Mouse (Mus musculus): Measurements from ENCODE around the gene Slc16a2. TPM values are rescaled to one million over a fixed set of nuclear protein-coding genes. Genes with fewer than 3 reads are reported as not detected.
A peak's percentile ranks its signal among the peaks of the same experiment; 100 is the strongest.

Gene Slc16a2
- polyA plus RNA-seq, 1 experiment from 2014 or later, result 7.1 TPM

DNA sequence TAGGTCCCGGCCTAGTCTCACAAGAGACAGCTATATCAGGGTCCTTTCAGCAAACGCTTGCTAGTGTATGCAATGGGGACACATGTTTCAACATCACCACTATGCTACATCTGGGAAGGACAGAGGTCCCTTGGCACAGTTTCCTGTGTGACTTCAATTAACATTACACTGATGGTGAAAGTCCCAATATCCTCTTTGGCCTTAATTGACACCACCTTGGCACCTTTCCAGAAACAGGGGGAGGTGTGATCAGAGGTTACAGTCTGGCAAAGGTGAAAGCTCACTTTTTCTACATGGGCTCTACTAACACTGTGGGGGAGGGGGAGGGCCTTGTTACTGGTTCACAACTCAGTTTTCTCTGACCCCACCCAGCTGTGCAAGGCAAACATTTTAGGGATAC is 99.3 kb downstream of the Slc16a2 start:
- no peak overlapping the region for H3K4me3 ChIP-seq (replicated peaks)
- 77% methylated on average over 2 of the region's 2 CpGs for WGBS

GRCm38 (mm10) chrX:103719618-103720185 is 102.1 kb downstream of the Slc16a2 start:
- Histone ChIP-seq H3K4me1 (replicated peaks) (no peaks in the 10 kb centered on the region), H3K9me3 (no peaks in the 10 kb centered on the region), H3K4me3 (replicated peaks) (no peak overlapping the region), H3K27me3 (replicated peaks) (no peaks in the 10 kb centered on the region), H3K4me2 (replicated peaks) (no peak overlapping the region), H3K36me3 (no peaks in the 10 kb centered on the region), H3K27ac (no peak overlapping the region), H3K9ac (no peak overlapping the region)
- 53% methylated on average over 12 of the region's 12 CpGs for WGBS
- no peak for ATAC-seq

More for the DNA sequence above, 99.3 kb downstream of the Slc16a2 start:
- Histone ChIP-seq H3K9ac (no peak overlapping the region), H3K4me1 (replicated peaks) (no peaks in the 10 kb centered on the region), H3K27me3 (replicated peaks) (0 out of 2 replicates have a peak, but pooled peaks cover 3% of the 10 kb centered on the region), H3K4me2 (replicated peaks) (no peak overlapping the region), H3K9me3 (no peaks in the 10 kb centered on the region), H3K36me3 (no peaks in the 10 kb centered on the region), H3K27ac (no peak overlapping the region)
- ATAC-seq, result no peak

DNA sequence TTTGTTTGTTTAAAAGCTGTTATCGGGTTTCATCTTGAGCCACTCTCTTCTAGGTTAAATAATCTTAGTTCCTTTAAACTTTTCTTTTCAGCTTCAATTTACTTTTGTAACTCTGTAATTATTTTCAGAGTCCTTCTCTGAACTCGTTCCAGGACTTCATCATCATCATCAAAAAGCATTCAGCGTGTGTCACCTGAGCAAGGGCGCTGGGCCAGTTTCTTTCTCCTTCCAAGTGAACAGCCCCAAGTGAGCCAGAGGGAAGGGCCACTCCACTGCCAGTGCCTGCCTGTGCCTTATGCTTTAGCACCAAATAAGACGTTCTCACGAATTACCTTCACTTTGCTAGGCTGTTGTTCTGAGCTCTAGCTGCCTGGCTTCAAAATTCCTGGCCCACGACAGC is 108.9 kb downstream of the Slc16a2 start:
- Histone ChIP-seq H3K9me3 (no peaks in the 10 kb centered on the region), H3K4me1 (replicated peaks) (no peaks in the 10 kb centered on the region), H3K36me3 (no peaks in the 10 kb centered on the region), H3K4me3 (replicated peaks) (no peak overlapping the region), H3K4me2 (replicated peaks) (no peak overlapping the region), H3K27ac (no peak overlapping the region), H3K9ac (no peak overlapping the region), H3K27me3 (replicated peaks) (0 out of 2 replicates have a peak, but pooled peaks cover 4% of the 10 kb centered on the region)
- ATAC-seq, result no peak
- WGBS, result 61% methylated on average over 7 of the region's 7 CpGs

DNA sequence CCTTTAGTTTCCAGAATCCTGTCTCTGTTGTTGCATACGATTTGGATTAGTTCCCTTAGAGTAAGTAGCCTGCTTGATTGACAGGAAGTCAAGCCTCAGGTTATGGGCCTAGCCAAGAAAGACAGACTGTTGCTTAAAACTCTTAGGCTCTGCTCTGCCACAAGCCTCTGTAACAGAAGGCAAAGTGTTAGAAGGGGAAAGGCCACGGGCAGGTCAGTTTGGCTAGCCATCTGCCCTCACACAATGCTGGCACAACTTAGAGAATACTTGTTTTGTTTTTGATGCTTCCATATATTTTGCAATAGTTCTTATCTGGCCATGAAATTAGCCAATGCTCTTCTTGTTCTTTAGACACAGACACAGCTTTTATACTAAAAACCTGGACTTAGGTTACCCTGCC is 112.1 kb downstream of the Slc16a2 start:
- WGBS, result 68% methylated on average over 2 of the region's 2 CpGs
- no peaks in the 10 kb centered on the region for H3K36me3 ChIP-seq
- H3K9me3 ChIP-seq, result no peaks in the 10 kb centered on the region
- H3K4me1 ChIP-seq (replicated peaks), result no peaks in the 10 kb centered on the region
- no peak overlapping the region for H3K9ac ChIP-seq
- H3K27ac ChIP-seq, result no peak overlapping the region
- H3K4me2 ChIP-seq (replicated peaks), result no peak overlapping the region
- 0 out of 2 replicates have a peak, but pooled peaks cover 7% of the 10 kb centered on the region for H3K27me3 ChIP-seq (replicated peaks)
- no peak for ATAC-seq
- no peak overlapping the region for H3K4me3 ChIP-seq (replicated peaks)

DNA sequence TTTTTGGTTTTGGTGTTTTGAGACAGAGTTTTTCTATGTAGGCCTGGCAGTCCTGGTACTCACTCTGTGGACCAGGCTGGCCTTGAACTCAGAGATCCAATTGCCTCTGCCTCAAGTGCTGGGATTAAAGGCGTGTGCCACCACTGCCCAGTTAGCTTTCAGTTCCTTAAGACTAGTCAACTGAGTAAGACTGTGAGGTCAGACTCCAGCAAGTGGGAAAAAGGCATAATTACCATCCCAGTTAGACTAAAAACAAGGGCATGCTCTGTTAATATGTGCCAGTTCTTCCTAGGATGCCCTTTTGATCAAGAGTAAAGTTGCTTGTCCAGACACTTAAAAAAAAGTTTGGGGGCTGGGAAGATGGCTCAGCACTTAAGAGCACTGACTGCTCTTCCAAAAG is 113.2 kb downstream of the Slc16a2 start:
- WGBS, result 88% methylated on average over 1 of the region's 1 CpGs

GRCm38 (mm10) chrX:103704611-103705010 is 117.2 kb downstream of the Slc16a2 start:
- H3K4me1 ChIP-seq (replicated peaks), result no peaks in the 10 kb centered on the region
- no peaks in the 10 kb centered on the region for H3K9me3 ChIP-seq
- no peak overlapping the region for H3K4me2 ChIP-seq (replicated peaks)
- 0 out of 2 replicates have a peak, but pooled peaks have one; percentile 25 for ATAC-seq
- no peak overlapping the region for H3K9ac ChIP-seq
- H3K27ac ChIP-seq, result no peak overlapping the region
- 70% methylated on average over 4 of the region's 4 CpGs for WGBS
- H3K27me3 ChIP-seq (replicated peaks), result peaks cover 12% of the 10 kb centered on the region
- H3K36me3 ChIP-seq, result no peaks in the 10 kb centered on the region
- H3K4me3 ChIP-seq (replicated peaks), result no peak overlapping the region

More for the DNA sequence above, 113.2 kb downstream of the Slc16a2 start:
- Histone ChIP-seq H3K4me3 (replicated peaks) (no peak overlapping the region), H3K36me3 (no peaks in the 10 kb centered on the region), H3K4me2 (replicated peaks) (no peak overlapping the region), H3K27me3 (replicated peaks) (peaks cover 7% of the 10 kb centered on the region; the same call in 1 of the 2 replicates), H3K4me1 (replicated peaks) (no peaks in the 10 kb centered on the region), H3K27ac (no peak overlapping the region), H3K9me3 (no peaks in the 10 kb centered on the region), H3K9ac (no peak overlapping the region)
- ATAC-seq, result no peak

DNA sequence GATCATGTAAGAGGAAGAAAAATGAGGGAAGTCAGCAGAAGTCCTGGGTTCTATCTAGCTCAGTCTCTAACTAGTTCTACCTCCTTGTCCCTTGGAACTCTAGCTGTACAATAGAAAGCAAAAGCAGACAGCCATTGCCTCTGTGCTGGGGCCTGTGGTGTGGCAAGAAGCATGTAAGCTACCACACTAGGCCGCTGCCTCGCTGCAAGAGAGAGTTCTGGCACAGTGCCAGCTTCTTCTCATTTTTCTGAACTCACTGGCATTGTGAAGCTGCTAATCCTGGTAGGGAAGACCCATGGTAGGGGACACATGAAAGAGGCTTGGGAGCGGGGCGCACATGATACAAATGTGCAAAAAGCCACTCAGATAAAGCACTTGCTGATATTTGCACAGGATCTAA is 117.8 kb downstream of the Slc16a2 start:
- H3K4me3 ChIP-seq (replicated peaks), result no peak overlapping the region
- H3K4me1 ChIP-seq (replicated peaks), result no peaks in the 10 kb centered on the region
- H3K9ac ChIP-seq, result no peak overlapping the region
- 55% methylated on average over 4 of the region's 4 CpGs for WGBS
- peaks cover 16% of the 10 kb centered on the region for H3K27me3 ChIP-seq (replicated peaks)
- ATAC-seq, result no peak; the same call in 1 of the 2 replicates
- no peak overlapping the region for H3K4me2 ChIP-seq (replicated peaks)
- no peaks in the 10 kb centered on the region for H3K9me3 ChIP-seq
- no peaks in the 10 kb centered on the region for H3K36me3 ChIP-seq
- H3K27ac ChIP-seq, result no peak overlapping the region

GRCm38 (mm10) chrX:103697796-103698195 is 124.0 kb downstream of the Slc16a2 start:
- H3K27ac ChIP-seq, result no peak overlapping the region
- H3K27me3 ChIP-seq (replicated peaks), result peaks cover 34% of the 10 kb centered on the region
- H3K4me1 ChIP-seq (replicated peaks), result no peaks in the 10 kb centered on the region
- H3K4me3 ChIP-seq (replicated peaks), result no peak overlapping the region
- ATAC-seq, result no peak
- no peaks in the 10 kb centered on the region for H3K9me3 ChIP-seq
- H3K9ac ChIP-seq, result no peak overlapping the region
- no peak overlapping the region for H3K4me2 ChIP-seq (replicated peaks)
- WGBS, result 76% methylated on average over 2 of the region's 2 CpGs
- H3K36me3 ChIP-seq, result no peaks in the 10 kb centered on the region

DNA sequence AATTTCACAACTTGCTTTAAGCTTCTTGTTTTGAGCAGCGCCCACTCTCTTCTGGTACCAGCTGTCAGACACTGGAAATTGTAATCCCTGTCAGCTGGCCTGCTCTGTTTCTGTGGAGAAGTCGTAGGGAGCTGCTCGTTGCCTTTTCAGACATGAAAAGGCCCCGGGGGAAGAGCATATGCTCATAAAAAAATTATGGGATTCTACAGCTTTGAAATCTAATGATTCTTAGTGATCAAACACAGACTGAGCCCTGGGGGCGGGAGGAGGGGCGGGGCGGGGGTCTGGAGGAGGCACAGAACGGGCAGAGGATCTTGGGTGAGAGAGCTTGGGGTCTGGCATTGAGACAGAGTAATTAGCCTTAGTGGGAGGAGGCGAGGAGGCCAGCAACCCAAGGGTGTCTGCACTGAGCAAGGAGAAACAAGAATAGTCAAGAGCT is 125.7 kb downstream of the Slc16a2 start:
- no peak overlapping the region for H3K4me3 ChIP-seq (replicated peaks)
- no peaks in the 10 kb centered on the region for H3K36me3 ChIP-seq
- H3K4me1 ChIP-seq (replicated peaks), result no peaks in the 10 kb centered on the region
- H3K9me3 ChIP-seq, result no peaks in the 10 kb centered on the region
- peaks cover 32% of the 10 kb centered on the region for H3K27me3 ChIP-seq (replicated peaks)
- peak overlapping the region; percentile 51; the same call in 1 of the 2 replicates for H3K27ac ChIP-seq
- 0 out of 2 replicates have a peak, but pooled peaks have one; percentile 15 for ATAC-seq
- peak overlapping the region; percentile 82 for H3K4me2 ChIP-seq (replicated peaks)
- WGBS, result 14% methylated on average over 9 of the region's 9 CpGs
- H3K9ac ChIP-seq, result no peak overlapping the region

- Histone ChIP-seq H3K9me3 (no peaks in the 10 kb centered on the region), H3K27me3 (replicated peaks) (peaks cover 32% of the 10 kb centered on the region), H3K4me2 (replicated peaks) (peak overlapping the region; percentile 82), H3K9ac (peak overlapping the region; percentile 33), H3K4me1 (replicated peaks) (no peaks in the 10 kb centered on the region), H3K27ac (no peak overlapping the region), H3K4me3 (replicated peaks) (peak overlapping the region; percentile 40), H3K36me3 (no peaks in the 10 kb centered on the region)
- WGBS, result under 1% methylated on average over 39 of the region's 41 CpGs
- ATAC-seq, result peak; percentile 86
Measured at GRCm38 (mm10) chrX:103695165-103695996, 126.4 kb downstream of the Slc16a2 start.

DNA sequence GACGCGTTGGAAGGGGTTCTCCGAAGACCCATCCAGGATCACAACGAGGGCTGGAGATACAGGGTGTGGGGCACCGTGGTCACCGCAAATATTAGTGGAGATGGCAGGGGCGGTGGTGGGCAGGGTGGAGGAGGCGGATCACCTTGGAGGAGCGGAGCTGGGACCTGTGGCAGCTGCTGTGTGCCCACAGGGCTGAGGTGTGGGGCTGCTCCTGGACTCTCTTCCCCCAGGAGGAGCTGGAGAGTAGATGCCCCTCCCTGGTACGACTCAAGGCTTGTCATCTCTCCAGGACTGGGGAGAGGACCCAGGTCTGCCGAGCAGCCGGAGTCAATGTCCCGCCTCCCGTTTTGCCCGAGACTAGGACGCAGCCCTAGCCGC is 127.0 kb downstream of the Slc16a2 start:
- no peak; the same call in 1 of the 2 replicates for ATAC-seq
- H3K36me3 ChIP-seq, result no peaks in the 10 kb centered on the region
- peaks cover 32% of the 10 kb centered on the region for H3K27me3 ChIP-seq (replicated peaks)
- peak overlapping the region; percentile 33; the same call in 1 of the 2 replicates for H3K9ac ChIP-seq
- peak overlapping the region; percentile 40 for H3K4me3 ChIP-seq (replicated peaks)
- no peaks in the 10 kb centered on the region for H3K4me1 ChIP-seq (replicated peaks)
- H3K27ac ChIP-seq, result no peak overlapping the region
- no peaks in the 10 kb centered on the region for H3K9me3 ChIP-seq
- 8% methylated on average over 17 of the region's 17 CpGs for WGBS
- H3K4me2 ChIP-seq (replicated peaks), result peak overlapping the region; percentile 82

DNA sequence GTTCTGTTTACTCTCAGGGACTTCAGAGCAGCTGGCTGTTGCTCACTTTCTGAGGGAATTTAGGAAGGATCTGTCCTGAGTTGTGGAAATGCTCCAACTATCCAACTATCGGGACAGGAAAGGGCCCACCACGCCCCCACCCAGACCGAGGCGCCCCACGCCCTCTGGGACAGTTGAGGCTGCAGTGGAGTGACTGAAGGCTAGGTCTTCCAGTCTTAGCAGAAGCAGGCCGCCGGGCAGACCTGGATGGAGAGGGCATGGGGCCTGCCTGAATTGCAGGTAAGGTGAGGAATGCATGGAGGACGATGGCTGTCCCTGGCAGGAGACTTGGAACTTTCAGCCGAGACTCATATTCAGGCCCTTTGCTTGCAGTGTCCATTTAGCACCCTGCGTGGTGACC is 127.4 kb downstream of the Slc16a2 start:
- no peaks in the 10 kb centered on the region for H3K4me1 ChIP-seq (replicated peaks)
- no peak overlapping the region for H3K27ac ChIP-seq
- H3K4me2 ChIP-seq (replicated peaks), result peak overlapping the region; percentile 82; the same call in 1 of the 2 replicates
- peaks cover 28% of the 10 kb centered on the region for H3K27me3 ChIP-seq (replicated peaks)
- no peaks in the 10 kb centered on the region for H3K36me3 ChIP-seq
- no peak overlapping the region for H3K9ac ChIP-seq
- no peak overlapping the region for H3K4me3 ChIP-seq (replicated peaks)
- H3K9me3 ChIP-seq, result no peaks in the 10 kb centered on the region
- WGBS, result 31% methylated on average over 10 of the region's 10 CpGs
- ATAC-seq, result no peak

Data from intestine, embryonic 15.5 days (tissue).